Mouse (Mus musculus): ENCODE data around the gene Supt16.

GRCm38 (mm10) chr14:52123918-52124317 lies 73.3 kb downstream of the Supt16 start:
- TF ChIP-seq CTCF (IDR thresholded peaks at IDR 0.05; ENCODE audit: borderline replicate concordance, insufficient read depth, low read length), result peak; percentile 29; the same call in 1 of the 2 replicates
- no peak for TF ChIP-seq POLR2A (IDR thresholded peaks at IDR 0.05; ENCODE audit: low read depth, low read length)
